Mouse (Mus musculus): ENCODE results near the gene Itpr3. TPM values are rescaled to one million over a fixed set of nuclear protein-coding genes. Genes with fewer than 3 reads are reported as not detected.

The Itpr3 gene
- polyA plus RNA-seq, 1 experiment, result 2.4 TPM

GRCm38 (mm10) chr17:27159169-27159568, 102.1 kb downstream of the Itpr3 start:
- TF ChIP-seq POLR2A (IDR thresholded peaks at IDR 0.05; ENCODE audit: extremely low read depth, insufficient read depth, low read length), result no peak
- TF ChIP-seq CTCF (IDR thresholded peaks at IDR 0.05; ENCODE audit: extremely low read depth, insufficient read depth, low read length), result no peak
- Histone ChIP-seq H3K4me3 (ENCODE audit: insufficient read depth, low read length) (no peak overlapping the region), H3K27ac (ENCODE audit: insufficient read depth, low read length) (no peak overlapping the region), H3K4me1 (ENCODE audit: control insufficient read depth, insufficient read depth, low read length) (no peaks in the 10 kb centered on the region)

- no peak overlapping the region for H3K27ac ChIP-seq (ENCODE audit: insufficient read depth, low read length)
- TF ChIP-seq POLR2A (IDR thresholded peaks at IDR 0.05; ENCODE audit: extremely low read depth, insufficient read depth, low read length), result no peak
- no peak for TF ChIP-seq CTCF (IDR thresholded peaks at IDR 0.05; ENCODE audit: extremely low read depth, insufficient read depth, low read length)
- H3K4me3 ChIP-seq (ENCODE audit: insufficient read depth, low read length), result no peak overlapping the region
- no peaks in the 10 kb centered on the region for H3K4me1 ChIP-seq (ENCODE audit: control insufficient read depth, insufficient read depth, low read length)
Observed at GRCm38 (mm10) chr17:27160905-27161304, 103.8 kb downstream of the Itpr3 start.

GRCm38 (mm10) chr17:27165054-27165773, 108.1 kb downstream of the Itpr3 start:
- TF ChIP-seq CTCF (IDR thresholded peaks at IDR 0.05; ENCODE audit: extremely low read depth, insufficient read depth, low read length) (peak; percentile 65), POLR2A (IDR thresholded peaks at IDR 0.05; ENCODE audit: extremely low read depth, insufficient read depth, low read length) (no peak)
- no peaks in the 10 kb centered on the region for H3K4me1 ChIP-seq (ENCODE audit: control insufficient read depth, insufficient read depth, low read length)
- H3K4me3 ChIP-seq (ENCODE audit: insufficient read depth, low read length), result no peak overlapping the region

GRCm38 (mm10) chr17:27166901-27167300, 109.8 kb downstream of the Itpr3 start:
- H3K4me1 ChIP-seq (ENCODE audit: control insufficient read depth, insufficient read depth, low read length), result no peaks in the 10 kb centered on the region
- H3K27ac ChIP-seq (ENCODE audit: insufficient read depth, low read length), result no peak overlapping the region
- no peak for TF ChIP-seq CTCF (IDR thresholded peaks at IDR 0.05; ENCODE audit: extremely low read depth, insufficient read depth, low read length)
- no peak for TF ChIP-seq POLR2A (IDR thresholded peaks at IDR 0.05; ENCODE audit: extremely low read depth, insufficient read depth, low read length)
- H3K4me3 ChIP-seq (ENCODE audit: insufficient read depth, low read length), result no peak overlapping the region

More at GRCm38 (mm10) chr17:27165054-27165773, 108.1 kb downstream of the Itpr3 start:
- H3K27ac ChIP-seq (ENCODE audit: insufficient read depth, low read length), result no peak overlapping the region

GRCm38 (mm10) chr17:27167545-27167944, 110.4 kb downstream of the Itpr3 start, which contains the start of gene Ip6k3:
TSS of gene Ip6k3 (minus strand) at chr17:27167795.
- no peak within 1 kb of the TSS for H3K4me3 ChIP-seq (ENCODE audit: insufficient read depth, low read length)
- no peak within 1 kb of the TSS for H3K27ac ChIP-seq (ENCODE audit: insufficient read depth, low read length)
- H3K4me1 ChIP-seq (ENCODE audit: control insufficient read depth, insufficient read depth, low read length), result no peaks in the 10 kb centered on the region
- TF ChIP-seq POLR2A (IDR thresholded peaks at IDR 0.05; ENCODE audit: extremely low read depth, insufficient read depth, low read length), result no peak
- TF ChIP-seq CTCF (IDR thresholded peaks at IDR 0.05; ENCODE audit: extremely low read depth, insufficient read depth, low read length), result no peak

GRCm38 (mm10) chr17:27168569-27168968, 111.5 kb downstream of the Itpr3 start:
- no peak overlapping the region for H3K4me3 ChIP-seq (ENCODE audit: insufficient read depth, low read length)
- no peak for TF ChIP-seq CTCF (IDR thresholded peaks at IDR 0.05; ENCODE audit: extremely low read depth, insufficient read depth, low read length)
- TF ChIP-seq POLR2A (IDR thresholded peaks at IDR 0.05; ENCODE audit: extremely low read depth, insufficient read depth, low read length), result no peak
- H3K27ac ChIP-seq (ENCODE audit: insufficient read depth, low read length), result no peak overlapping the region
- H3K4me1 ChIP-seq (ENCODE audit: control insufficient read depth, insufficient read depth, low read length), result no peaks in the 10 kb centered on the region

- Histone ChIP-seq H3K4me1 (ENCODE audit: control insufficient read depth, insufficient read depth, low read length) (no peaks in the 10 kb centered on the region), H3K27ac (ENCODE audit: insufficient read depth, low read length) (no peak overlapping the region), H3K4me3 (ENCODE audit: insufficient read depth, low read length) (no peak overlapping the region)
- TF ChIP-seq POLR2A (IDR thresholded peaks at IDR 0.05; ENCODE audit: extremely low read depth, insufficient read depth, low read length), result no peak
- TF ChIP-seq CTCF (IDR thresholded peaks at IDR 0.05; ENCODE audit: extremely low read depth, insufficient read depth, low read length), result no peak
Observed at GRCm38 (mm10) chr17:27169952-27170695, 113.0 kb downstream of the Itpr3 start.

GRCm38 (mm10) chr17:27171121-27171520, 114.0 kb downstream of the Itpr3 start:
- no peak overlapping the region for H3K4me3 ChIP-seq (ENCODE audit: insufficient read depth, low read length)
- TF ChIP-seq CTCF (IDR thresholded peaks at IDR 0.05; ENCODE audit: extremely low read depth, insufficient read depth, low read length) (no peak), POLR2A (IDR thresholded peaks at IDR 0.05; ENCODE audit: extremely low read depth, insufficient read depth, low read length) (no peak)
- H3K4me1 ChIP-seq (ENCODE audit: control insufficient read depth, insufficient read depth, low read length), result no peaks in the 10 kb centered on the region
- no peak overlapping the region for H3K27ac ChIP-seq (ENCODE audit: insufficient read depth, low read length)

Other genes starting within 250 kb of the Itpr3 start
- not detected in 2 replicates for gene Nkx2-5, start 212.3 kb upstream of the Itpr3 start, polyA plus RNA-seq (2012; rRNA removed)
- gene Kifc5b, start 140.2 kb upstream of the Itpr3 start, polyA plus RNA-seq (2012; rRNA removed), result 3.9 TPM in 2 replicates
- 47.7 and 48.1 TPM in 2 replicates for gene Phf1, start 124.3 kb upstream of the Itpr3 start, polyA plus RNA-seq (2012; rRNA removed)
- 136 and 139 TPM in 2 replicates for gene Cuta, start 117.7 kb upstream of the Itpr3 start, polyA plus RNA-seq (2012; rRNA removed)
- gene Syngap1, start 116.1 kb upstream of the Itpr3 start, polyA plus RNA-seq (2012; rRNA removed), result 185 and 195 TPM in 2 replicates
- gene Zbtb9, start 84.1 kb upstream of the Itpr3 start, polyA plus RNA-seq (2012; rRNA removed), result 13.9 and 14.5 TPM in 2 replicates
- 17.3 and 19.3 TPM in 2 replicates for gene Bak1, start 28.3 kb upstream of the Itpr3 start, polyA plus RNA-seq (2012; rRNA removed)
- gene Uqcc2, start 76.6 kb downstream of the Itpr3 start, polyA plus RNA-seq (2012; rRNA removed), result 438 and 459 TPM in 2 replicates
- gene Ip6k3, start 110.5 kb downstream of the Itpr3 start, polyA plus RNA-seq (2012; rRNA removed), result 1.0 and 1.1 TPM in 2 replicates
- 64.0 TPM in 2 replicates for gene Lemd2, start 147.2 kb downstream of the Itpr3 start, polyA plus RNA-seq (2012; rRNA removed)

Measured in cortical plate, adult 2 months (tissue).